Mouse (Mus musculus): Measurements from ENCODE around the gene Thrb.

The Thrb gene

DNA sequence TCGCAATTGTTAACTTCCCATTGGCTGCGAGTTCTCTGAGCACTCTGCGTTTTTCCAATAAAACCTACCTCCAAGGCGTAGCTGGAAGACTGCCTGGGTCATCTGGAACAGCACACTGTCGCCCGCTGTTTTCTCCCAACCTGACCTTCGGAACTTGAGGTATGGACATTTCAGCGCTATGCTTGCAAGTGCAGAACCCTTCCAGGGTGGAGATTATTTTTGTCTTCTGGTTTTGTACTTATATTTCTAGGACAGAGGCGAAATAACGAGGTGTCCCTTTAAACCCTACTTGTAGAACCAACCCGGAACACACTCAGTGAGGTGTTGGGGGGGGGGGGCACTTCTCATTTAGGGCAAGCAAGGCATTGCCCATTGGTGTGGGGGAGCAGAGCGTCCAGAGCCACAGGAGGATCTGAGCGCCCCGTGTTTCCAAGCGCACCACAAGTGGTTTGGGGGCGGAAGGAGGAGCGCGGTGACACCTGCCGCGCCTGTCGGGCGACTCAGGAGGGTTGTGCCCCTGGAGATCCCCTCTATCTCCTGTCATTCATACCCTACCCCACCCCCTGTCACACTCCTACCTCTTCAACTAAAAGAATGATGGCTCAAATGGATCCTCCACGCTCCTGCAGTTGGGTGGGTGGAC lies at the start of gene Thrb:
Gene Thrb, plus strand, starts transcription at position 576 of the 643 bp plus-strand sequence.
- in situ Hi-C loops (cut with MboI; ENCODE audit: low pct_unique_long_range_greater_than_20kb in 1 of 2, low sequenced_read_pairs in 2 of 2, unreplicated experiment in 1 of 2), result no loop called here

DNA sequence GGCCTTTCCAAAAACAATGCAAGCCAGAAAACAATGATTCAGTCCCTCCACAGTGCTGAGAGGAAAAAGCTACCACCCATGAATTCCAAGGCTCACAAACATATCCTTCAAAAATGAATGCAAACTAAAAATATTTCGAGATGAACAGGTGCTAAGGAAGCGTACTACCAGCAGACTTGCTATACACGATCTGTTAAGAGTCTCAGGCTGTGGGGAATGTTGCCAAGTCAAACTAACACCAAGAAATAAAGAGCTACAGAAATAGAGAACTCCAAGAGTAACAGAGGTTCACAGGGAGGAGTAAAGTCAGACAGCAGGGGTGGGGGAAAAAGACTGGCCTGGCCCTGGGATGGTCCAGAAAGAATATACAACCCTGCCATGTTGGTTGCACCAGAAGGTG lies 38.4 kb upstream of the Thrb start:
- in situ Hi-C loops (cut with MboI; ENCODE audit: low pct_unique_long_range_greater_than_20kb in 1 of 2, low sequenced_read_pairs in 2 of 2, unreplicated experiment in 1 of 2), result no loop called here

DNA sequence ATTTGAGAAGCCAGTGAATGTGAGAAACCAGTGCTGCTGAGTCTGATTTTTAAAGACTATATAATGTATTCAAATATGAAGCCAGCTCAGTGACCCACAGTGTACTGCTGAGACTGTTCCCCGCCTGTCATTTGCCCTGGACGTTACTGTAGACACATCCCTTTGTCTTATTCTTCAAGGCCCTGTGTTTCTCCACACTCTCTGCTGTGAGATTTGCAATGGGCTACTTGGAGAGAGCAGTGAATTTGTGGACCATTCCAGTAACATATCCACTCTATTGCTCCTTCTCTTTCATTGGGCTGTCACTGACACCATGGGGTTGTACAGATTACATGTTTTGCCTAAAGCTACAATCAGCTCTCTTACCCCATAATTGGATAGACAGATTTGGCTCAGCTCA lies 36.1 kb upstream of the Thrb start:
- in situ Hi-C loops (cut with MboI; ENCODE audit: low pct_unique_long_range_greater_than_20kb in 1 of 2, low sequenced_read_pairs in 2 of 2, unreplicated experiment in 1 of 2), result no loop called here

DNA sequence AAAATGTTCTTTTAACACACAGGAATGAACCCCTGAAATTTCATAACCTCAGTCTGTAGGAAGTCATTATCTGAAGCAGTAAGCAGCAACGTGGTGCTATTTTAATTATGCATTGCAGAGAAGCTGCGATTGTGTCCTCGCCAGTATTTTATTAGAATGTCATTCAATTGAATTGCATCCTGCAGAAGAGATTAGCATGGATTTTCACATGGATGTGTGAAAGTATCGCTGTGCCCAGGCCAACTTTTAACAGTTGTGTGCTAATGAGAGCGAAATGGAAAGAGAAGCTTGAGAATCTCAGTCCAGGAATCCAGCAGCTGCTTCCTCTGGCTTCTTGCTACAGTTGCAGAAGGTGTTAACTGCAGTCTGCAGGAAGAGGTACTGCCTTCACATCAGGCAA lies 30.8 kb upstream of the Thrb start:
- in situ Hi-C loops (cut with MboI; ENCODE audit: low pct_unique_long_range_greater_than_20kb in 1 of 2, low sequenced_read_pairs in 2 of 2, unreplicated experiment in 1 of 2), result no loop called here

DNA sequence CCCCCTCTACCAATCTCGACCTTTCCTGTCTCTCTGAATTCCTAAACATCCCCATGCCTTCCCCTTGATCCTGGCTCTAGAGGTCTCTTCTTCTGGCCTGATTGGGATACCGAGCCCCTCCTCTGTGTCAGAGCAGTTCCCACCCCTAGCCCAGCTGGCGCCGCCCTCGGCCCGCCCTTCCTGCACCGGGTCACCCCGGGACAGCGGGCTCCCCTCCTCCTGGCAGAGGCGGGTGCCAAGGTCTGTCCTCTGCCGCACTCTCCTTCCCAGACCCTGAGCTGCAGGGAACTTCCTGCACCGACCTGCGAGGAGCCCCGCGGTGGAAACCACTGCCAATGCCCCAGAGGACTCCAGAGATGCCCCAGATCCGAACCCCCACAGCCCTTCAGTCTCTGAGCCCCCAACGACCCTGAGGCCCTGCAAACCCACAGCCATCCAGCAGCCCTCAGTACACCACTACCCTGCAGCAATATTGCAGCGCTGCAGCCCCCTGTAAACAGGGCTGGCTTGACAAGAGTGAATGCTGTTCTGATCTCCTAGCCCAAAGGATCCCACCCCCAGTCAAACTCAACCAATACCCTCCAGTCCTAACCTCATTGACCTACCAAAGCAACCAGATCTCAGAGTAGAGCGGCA lies 27.1 kb upstream of the Thrb start:
- in situ Hi-C loops (cut with MboI; ENCODE audit: low pct_unique_long_range_greater_than_20kb in 1 of 2, low sequenced_read_pairs in 2 of 2, unreplicated experiment in 1 of 2), result no loop called here

DNA sequence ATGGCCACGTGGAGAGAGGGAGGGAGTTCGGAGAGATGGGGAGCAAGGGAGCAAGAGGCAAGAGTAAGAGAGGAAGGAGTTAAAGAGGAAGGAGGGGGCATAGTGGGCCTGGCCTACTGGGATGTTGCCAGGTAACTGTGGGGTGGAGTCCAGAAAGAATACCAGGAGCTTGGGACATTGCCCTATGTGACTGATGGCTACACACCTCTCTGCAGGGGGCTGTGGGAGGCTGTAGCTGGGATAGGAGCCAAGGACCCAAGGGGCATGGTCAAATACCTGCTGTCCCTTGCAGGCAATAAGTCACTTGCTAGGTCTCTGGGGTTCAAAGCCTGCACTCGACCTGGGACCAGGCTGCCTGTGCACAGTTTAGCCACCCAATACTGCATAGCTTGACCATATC lies 23.1 kb upstream of the Thrb start:
- in situ Hi-C loops (cut with MboI; ENCODE audit: low pct_unique_long_range_greater_than_20kb in 1 of 2, low sequenced_read_pairs in 2 of 2, unreplicated experiment in 1 of 2), result no loop called here

DNA sequence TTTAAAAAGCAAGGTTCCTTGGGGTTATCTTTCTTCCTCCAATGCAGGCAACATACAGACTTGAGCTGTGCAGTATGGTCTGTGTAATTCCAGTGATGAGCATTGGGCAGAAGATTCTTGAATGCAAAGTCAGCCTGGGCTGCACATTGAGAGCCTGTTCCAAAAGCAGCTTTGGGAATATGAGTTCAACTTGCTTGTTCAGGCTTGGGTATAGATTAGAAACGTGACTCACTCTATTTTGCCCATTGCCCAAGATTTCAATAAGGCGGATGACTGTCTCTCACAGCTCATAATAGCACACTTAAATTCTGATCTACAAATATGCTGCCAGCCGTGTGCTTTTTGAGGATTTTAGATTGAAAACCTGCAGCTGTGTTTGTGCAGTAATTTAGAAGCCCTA lies 18.3 kb upstream of the Thrb start:
- in situ Hi-C loops (cut with MboI; ENCODE audit: low pct_unique_long_range_greater_than_20kb in 1 of 2, low sequenced_read_pairs in 2 of 2, unreplicated experiment in 1 of 2), result no loop called here

DNA sequence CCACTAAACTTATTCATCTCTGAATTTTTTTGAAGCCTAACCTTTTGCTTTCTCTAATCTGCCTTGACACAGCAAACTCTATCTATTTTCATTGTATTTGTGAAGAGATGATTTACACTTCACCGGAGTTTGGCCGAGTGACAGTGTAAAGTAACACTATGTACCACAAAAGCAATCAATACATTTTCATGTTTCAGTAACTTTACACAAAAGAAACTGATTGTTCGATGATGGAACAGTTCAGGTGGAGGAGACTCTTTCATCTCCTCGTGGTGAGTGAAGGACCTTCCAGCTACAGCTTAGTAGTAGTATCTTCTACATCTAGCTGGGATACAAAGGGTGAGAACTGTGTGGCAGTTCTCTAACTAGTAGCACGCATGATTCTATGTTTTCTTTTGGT lies 5.0 kb upstream of the Thrb start:
- in situ Hi-C loops (cut with MboI; ENCODE audit: low pct_unique_long_range_greater_than_20kb in 1 of 2, low sequenced_read_pairs in 2 of 2, unreplicated experiment in 1 of 2), result no loop called here

DNA sequence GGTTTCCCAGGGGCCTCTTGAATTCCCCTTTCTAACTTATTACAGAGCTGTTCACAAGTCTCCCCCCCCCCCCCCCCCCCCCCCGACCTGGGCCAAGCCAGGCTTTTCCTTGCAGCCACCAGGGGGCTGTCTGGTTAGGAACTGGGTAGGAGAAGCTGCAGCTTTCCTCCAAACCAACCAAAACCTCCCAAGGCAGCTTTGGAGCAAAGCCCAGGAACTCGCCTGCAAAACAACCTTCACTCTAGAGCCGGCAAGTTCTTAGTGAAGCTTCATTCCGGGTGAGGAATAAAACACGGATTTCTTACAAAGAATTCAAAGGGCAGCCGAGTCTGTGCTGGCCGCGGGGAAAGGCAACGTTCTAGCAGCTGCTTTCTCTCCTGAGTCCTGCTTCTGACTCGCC lies 1.0 kb upstream of the Thrb start:
- in situ Hi-C loops (cut with MboI; ENCODE audit: low pct_unique_long_range_greater_than_20kb in 1 of 2, low sequenced_read_pairs in 2 of 2, unreplicated experiment in 1 of 2), result no loop called here

DNA sequence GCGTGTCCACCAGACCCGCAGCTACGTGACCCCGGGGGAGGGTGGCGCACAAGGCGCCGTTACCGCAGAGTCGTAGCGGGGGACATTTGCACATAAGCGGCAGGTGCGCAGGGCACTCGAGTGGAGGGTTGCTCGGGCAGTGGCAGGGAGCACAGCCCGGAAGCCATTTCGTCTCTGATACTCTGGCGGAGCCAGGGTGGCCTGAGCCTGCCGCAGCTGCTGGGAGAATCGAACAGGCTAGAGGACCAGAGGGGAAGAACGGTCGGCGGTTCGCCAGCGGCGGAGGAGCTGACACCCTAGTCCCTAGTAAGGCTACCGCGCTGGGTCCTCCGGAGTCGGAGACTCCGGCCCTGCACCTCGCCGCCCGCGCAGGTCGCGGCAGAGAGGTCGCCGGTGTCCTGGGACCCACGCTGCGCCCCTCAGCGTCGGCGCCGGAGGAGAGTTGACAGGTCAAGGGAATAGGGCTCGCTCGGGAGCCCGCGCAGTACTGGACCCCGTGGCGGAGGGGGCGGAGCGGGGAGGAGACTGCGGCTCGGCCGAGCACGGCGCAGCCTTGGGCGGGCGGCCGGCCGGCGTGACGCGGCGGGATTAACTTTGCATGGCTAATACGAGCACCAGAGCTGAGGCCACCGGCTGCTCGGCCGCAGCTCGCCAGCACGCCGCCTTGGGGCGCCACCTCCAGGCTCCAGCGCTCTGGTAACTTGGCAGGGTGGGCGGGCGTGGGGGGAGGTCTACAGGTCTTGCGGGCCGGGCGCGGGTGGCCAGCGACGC lies 453 bp downstream of the Thrb start:
- in situ Hi-C loops (cut with MboI; ENCODE audit: low pct_unique_long_range_greater_than_20kb in 1 of 2, low sequenced_read_pairs in 2 of 2, unreplicated experiment in 1 of 2), result no loop called here

DNA sequence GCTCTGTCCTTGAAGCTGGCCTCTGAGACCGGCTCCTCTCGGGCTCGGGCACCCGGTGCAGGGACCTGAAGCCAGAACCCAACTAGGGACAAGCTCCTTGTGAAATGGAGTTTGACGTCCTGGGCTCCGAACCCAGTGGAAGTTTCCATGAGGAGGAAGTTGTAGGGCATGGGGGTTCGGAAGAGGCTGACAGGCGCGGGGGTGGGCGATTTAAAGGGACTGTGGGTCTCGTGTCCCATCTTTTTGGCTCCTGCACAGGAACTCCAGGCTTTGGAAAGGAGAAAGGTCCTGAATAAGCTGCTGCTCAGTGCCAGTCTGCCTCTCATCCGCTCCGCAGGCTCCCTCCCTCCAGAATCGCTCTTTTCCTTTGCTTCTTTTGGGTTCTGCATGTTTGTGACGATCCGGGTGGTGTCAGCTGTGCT lies 1.1 kb downstream of the Thrb start:
- in situ Hi-C loops (cut with MboI; ENCODE audit: low pct_unique_long_range_greater_than_20kb in 1 of 2, low sequenced_read_pairs in 2 of 2, unreplicated experiment in 1 of 2), result no loop called here

DNA sequence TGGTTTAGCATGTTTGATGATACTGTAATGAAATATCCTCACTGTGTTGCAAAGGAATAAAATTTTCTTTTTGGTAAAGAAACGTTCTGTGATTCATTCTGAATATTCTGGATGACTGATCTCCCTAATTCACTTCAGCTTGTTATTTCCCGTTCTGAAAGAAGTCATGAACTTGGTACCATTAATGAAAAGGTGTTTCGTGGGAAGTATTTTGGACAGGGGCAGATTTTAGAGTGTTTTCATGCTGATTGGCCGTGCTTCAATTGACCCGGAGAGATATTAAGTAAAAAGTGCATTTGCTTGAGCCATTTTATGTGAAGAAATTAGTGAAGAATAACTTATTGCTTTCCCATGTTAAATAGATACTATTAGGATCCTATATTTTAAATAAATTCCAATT lies 2.0 kb downstream of the Thrb start:
- in situ Hi-C loops (cut with MboI; ENCODE audit: low pct_unique_long_range_greater_than_20kb in 1 of 2, low sequenced_read_pairs in 2 of 2, unreplicated experiment in 1 of 2), result no loop called here

DNA sequence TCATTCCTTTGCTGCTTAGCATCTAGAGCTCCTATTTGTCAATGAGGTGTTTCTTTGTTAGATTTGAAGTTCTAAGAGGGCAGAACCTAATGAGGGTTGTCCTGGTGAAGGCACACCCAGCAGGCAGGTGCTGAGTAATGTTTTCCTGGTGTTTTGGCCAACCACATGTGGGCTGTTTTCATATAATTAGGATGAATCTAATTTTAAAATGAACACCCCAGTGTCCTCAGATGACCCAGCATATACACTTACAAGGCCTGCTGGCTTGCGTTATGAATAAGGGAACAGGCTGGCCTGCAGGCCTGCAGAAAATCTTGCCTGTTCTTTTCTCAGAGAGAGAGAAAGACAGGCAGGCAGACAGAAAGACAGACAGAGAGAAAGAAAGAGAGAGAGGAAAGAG lies 14.3 kb downstream of the Thrb start:
- in situ Hi-C loops (cut with MboI; ENCODE audit: low pct_unique_long_range_greater_than_20kb in 1 of 2, low sequenced_read_pairs in 2 of 2, unreplicated experiment in 1 of 2), result no loop called here

DNA sequence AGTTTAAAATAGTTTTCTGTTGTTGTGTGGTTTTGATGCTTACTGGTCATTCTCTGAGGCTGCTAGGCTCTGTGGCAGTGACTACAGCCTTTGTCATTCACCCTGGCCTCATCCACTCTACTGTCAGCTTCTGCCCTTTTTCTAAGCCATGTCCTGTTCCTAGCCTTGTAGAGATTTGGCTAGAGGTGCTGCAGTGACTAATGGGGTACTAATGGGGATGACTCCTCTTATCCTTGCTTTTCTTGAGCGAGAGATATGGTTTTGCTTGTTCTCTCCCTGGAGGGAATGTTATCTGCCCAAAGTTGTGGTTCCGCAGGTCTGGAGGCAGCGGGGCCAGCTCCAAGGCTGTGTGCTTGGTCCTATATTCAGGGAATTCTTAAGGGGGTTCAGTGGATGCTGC lies 15.2 kb downstream of the Thrb start:
- in situ Hi-C loops (cut with MboI; ENCODE audit: low pct_unique_long_range_greater_than_20kb in 1 of 2, low sequenced_read_pairs in 2 of 2, unreplicated experiment in 1 of 2), result no loop called here

DNA sequence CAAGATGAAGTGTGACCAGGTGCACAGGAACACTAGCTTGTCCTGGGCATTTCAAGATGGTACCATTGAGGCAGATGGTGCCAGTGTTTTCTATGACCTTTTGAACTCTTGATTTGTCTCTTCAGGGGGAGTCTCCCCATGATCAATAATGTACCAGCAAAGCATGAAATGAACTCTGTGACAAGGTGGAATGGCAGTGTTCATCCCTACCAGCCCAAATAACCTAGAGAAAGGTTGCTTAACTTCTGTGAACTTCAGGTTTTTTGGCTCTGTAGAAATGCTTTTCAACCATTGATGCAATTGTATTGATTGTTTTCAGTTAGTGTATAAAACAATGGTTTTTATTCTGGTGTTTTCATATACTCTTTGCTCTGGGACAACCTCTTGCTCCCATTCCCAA lies 21.4 kb downstream of the Thrb start:
- in situ Hi-C loops (cut with MboI; ENCODE audit: low pct_unique_long_range_greater_than_20kb in 1 of 2, low sequenced_read_pairs in 2 of 2, unreplicated experiment in 1 of 2), result no loop called here

DNA sequence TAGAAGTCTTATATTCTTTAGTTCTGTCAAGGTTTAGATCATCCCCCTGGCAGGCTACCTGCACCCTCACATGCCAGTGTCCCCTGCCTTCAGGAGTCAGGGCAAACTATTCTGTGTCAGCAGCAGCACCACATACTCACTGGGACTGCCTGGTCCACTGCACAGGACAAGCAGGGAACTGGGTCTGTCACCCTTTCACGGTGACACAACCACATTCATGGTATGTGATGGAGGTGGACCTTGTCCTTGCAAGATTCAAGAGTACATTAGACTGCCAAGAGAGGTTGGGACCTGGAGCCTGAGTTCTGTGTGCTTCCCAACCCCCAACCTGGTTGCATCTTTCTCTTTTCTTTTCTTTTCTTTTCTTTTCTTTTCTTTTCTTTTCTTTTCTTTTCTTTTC lies 24.8 kb downstream of the Thrb start:
- in situ Hi-C loops (cut with MboI; ENCODE audit: low pct_unique_long_range_greater_than_20kb in 1 of 2, low sequenced_read_pairs in 2 of 2, unreplicated experiment in 1 of 2), result no loop called here

DNA sequence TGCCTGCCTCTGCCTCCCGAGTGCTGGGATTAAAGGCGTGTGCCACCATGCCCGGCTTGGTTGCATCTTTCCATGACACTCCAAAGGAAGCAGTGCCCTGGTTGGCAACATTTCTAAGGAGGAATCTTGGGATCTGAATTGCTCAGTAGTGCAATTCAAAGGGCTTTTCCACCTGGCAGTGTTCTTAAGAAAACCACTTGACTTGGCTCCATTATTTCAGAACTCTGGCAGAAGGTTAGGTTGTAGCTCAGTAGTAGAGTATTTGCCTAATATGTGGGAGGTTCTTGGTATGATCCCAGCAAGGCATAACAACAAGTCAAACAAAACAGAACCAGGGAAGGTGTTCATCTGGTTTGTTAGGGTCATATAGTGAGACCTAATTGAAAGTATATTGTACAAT lies 25.4 kb downstream of the Thrb start:
- in situ Hi-C loops (cut with MboI; ENCODE audit: low pct_unique_long_range_greater_than_20kb in 1 of 2, low sequenced_read_pairs in 2 of 2, unreplicated experiment in 1 of 2), result no loop called here

DNA sequence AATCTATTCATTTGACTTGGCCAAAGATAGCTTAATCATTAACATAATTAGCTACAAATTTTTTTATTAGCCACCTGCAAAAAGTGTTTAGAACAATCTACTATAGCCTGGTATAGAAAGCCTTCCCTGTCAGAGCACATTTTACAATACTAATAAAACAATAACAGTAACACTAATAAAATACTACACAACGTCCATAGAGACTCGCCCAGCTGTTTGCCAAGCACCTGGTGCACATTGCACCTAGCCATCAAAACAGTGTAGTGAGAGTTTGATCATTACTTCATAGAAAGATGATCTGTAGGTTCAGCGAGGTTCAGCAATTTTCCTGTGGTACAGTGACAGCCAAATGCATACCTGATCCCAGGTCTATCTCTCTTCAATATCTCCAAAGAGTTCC lies 26.9 kb downstream of the Thrb start:
- in situ Hi-C loops (cut with MboI; ENCODE audit: low pct_unique_long_range_greater_than_20kb in 1 of 2, low sequenced_read_pairs in 2 of 2, unreplicated experiment in 1 of 2), result no loop called here

DNA sequence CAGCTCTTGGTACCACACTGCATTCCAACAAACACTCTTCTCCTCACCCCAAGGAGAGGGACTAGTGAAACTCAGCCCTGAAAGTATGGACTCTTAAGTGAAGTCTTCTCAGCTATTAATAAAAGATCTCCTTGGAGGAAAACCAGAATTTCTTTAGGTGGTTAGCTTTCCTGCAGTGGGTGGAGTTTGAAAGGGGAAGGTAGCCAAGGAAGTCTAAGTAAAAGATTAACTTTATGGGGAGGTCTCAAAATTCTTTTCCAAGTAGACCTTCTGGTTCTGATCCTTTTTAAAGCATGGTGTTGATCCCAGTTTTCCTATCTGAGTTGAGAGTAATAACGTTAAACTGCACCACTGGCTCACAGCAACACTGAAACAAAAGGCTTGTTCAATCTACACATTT lies 31.2 kb downstream of the Thrb start:
- in situ Hi-C loops (cut with MboI; ENCODE audit: low pct_unique_long_range_greater_than_20kb in 1 of 2, low sequenced_read_pairs in 2 of 2, unreplicated experiment in 1 of 2), result no loop called here

DNA sequence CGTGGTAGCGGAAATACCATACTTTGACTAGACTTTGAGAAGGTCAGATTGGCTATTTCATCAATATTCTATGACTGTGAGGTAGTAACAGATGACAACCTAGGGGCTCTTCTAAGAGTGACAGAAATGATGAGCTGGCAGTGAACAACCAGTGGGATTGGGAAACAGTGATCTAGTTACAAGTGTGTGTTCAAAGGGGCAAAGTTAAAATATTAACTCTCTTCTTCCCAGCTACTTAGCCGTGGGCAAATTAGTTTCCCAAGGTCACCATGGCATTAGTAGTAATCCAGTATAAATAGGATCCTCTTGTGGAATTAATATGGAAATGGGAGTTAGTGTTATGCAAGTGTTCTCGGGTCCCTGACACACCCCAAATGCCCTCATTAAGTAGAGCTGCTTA lies 35.5 kb downstream of the Thrb start:
- in situ Hi-C loops (cut with MboI; ENCODE audit: low pct_unique_long_range_greater_than_20kb in 1 of 2, low sequenced_read_pairs in 2 of 2, unreplicated experiment in 1 of 2), result no loop called here

All from mouse embryonic stem cell (cell line).